Mouse (Mus musculus): ENCODE data around the gene Alkbh6.

Alkbh6 gene

DNA sequence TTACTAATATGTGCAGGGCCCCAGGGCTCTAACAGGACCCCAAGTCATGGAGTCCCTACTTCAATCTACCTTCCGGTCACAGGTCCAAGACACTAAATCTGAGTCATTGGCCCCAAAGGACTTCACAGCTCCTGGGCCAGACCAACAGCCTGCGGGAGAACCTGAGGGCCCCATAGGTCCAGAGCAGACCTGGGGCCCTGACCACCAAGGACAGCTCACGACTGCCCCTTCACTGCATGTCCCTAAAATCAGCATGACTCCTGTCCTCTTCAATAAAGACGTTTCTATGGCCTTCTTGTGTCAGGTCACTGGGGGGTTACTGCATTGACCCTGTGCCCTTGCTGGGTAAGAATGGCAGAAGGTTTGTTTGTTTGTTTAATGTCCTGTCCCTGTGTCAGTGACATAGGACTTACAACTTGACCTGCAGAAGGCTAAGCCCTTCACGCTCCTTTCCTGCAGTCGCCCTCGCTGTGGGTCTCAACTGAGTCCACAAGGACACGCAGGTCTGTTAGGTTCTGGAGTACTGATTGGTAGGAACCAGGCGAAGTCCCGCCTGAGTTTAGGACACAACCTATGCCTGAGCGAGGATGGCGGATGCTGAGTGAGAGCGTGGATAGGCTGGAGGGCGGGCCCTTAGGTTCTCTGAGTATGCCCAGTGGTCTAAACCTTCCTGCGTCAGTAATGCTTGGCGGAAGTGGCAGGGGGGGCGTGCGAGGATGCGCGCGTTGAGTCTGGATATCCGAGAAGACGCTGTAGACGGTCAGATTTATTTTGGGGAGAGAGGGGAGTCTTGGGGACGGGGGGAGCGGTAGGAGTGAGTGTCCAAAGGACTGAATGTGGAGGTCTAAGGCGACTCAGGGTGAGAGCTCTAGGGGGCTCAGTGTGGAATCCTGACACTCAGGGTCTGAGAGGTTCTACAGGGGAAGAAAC is at the start of gene Alkbh6:
Gene Alkbh6 (plus strand): TSS at position 642 of the 930 bp plus-strand sequence.
- peak; percentile 95 for DNase-seq (ENCODE audit: inconsistent ontology term)

DNA sequence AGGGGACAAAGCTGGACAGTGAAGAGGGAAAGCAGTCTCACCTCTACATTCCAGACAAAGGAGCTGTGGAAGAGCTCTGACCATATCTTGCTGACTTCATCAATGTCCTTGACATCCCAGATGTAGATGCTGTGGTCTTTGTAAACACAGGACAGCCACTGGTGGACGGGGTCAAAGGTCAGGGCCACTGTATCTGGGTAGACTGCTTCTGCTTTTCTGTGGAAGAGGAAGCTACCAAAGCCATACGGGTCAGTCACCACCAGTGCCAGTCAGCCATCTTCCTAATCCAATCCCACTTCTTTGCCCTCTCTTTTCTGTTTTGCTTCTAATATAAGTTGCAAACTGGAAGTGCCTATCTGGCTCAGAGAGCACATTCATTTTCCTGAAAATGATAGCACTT is 43.5 kb upstream of the Alkbh6 start:
- no peak for DNase-seq (ENCODE audit: inconsistent ontology term)

DNA sequence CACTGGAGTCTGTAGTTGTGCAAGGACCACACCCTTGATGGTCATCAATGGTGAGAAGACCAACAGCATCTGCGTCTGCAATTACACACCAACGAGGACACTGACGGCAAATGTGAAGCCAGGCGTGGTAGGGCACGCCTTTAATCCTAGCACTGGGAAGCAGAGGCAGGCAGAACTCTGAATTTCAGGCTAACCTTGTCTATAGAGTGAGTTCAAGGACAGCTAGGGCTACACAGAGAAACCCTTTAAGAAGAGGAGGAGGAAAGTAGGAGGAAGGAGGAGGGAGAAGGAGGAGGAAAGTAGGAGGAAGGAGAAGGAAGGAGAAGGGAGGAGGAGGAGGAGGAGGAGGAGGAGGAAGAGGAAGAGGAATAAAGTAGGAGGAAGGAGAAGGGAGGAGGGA is 43.0 kb upstream of the Alkbh6 start:
- no peak for DNase-seq (ENCODE audit: inconsistent ontology term)

DNA sequence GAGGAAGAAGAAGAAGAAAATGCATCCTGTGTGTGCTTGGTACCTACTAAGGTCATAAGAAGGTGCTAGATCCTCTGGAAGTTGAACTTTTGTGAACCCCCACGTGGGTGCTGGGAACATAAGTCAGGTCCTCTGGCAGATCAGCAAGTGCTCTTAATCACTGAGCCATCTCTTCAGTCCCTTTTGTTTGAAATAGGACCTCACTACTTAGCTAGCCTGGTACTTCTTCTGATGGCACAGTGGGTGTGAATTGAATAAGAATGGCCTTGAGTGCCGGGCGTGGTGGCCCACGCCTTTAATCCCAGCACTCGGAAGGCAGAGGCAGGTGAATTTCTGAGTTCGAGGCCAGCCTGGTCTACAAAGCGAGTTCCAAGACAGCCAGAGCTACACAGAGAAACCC is 42.6 kb upstream of the Alkbh6 start:
- no peak for DNase-seq (ENCODE audit: inconsistent ontology term)

DNA sequence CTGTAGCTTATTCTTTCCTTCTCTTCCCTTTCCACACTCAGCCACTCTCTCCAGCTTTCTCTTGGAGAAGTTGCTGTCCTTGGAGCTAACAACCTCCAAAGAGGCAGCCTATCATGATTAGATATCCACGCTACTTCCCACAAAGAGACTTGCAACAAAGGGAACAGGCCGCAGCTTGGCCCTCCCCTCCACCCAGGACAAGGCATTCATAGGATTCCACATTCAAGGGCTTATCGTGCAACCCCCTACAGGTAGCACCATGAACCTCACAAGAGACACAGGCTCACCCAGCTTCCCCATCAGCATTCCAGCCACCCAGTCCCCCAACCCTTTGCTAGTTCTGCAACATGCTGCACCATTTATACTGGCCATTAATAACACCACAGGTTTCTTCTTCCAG is 41.7 kb upstream of the Alkbh6 start:
- no peak for DNase-seq (ENCODE audit: inconsistent ontology term)

DNA sequence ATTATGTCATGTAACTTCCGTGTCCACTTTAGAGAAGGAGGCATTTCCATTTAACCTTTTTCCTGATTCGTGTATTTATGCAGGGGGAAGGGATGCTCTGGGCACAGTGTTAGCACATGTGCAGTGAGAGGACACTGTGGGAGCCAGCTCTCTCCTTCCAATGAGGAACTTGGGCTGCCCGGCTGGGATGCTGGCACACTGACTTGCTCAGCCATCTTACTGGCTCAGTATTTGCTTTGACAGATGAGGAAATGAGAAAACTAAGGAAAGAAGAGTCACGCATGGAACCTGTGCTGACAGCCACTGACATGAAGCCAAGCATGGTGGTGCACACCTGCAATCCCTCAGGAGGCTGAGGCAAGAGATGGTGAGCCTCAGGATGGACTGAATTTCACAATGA is 38.9 kb upstream of the Alkbh6 start:
- DNase-seq (ENCODE audit: inconsistent ontology term), result no peak

DNA sequence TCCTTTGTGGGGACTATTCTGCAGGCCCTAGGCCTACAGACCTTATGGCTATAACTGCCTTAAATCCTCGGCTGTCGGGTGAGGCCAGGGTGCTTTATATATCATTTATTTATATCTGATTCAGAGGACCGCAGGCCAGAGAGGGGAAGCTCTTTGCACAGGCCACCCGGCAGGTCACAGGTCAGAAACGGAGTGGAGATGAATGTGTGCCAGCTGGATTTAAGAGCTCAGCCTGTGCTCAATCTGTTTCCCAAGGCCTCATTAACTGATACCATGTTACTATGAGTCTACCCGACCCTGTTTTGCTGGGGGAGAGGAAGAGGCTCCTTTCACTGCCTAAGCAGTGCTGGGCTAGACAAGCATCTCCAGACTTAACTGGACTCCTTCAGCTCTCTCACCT is 34.1 kb upstream of the Alkbh6 start:
- DNase-seq (ENCODE audit: inconsistent ontology term), result no peak

DNA sequence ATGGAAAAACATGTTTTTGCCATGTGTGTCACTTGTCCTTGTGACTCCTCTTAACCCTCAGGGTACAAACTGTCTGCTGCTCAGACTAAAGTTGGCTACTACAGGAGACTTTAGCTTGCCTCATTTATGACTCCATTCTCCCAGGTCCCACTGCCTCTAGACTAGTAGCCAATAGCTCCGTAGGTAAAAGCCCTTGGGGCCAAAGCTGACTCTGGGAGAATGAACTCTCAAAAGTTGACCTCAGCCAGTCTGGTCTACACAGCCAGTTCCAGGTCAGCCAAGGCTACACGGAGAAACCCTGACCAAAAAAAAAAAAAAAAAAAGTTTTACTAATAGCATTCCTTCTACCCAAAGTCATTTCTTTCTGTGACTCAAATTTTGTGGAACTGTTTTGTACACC is 29.6 kb upstream of the Alkbh6 start:
- DNase-seq (ENCODE audit: inconsistent ontology term), result no peak

DNA sequence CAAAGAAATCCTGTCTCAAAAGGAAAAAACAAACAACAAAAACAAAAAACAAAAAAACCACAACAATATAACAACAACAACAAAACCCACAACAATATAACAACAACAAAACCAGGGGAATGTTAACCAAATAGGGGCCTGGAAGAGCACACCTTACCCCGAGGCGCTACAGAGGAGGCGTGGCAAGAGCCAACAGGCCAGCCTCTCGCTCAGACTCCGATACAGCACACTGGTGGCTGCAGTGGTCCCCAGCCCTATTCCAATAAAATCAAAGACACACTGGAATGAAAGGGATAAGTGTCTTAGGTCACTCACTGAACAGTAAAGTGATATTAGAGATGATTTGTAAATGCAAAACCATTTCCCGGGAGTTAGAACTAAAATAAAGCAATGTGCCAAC is 29.0 kb upstream of the Alkbh6 start:
- no peak for DNase-seq (ENCODE audit: inconsistent ontology term)

DNA sequence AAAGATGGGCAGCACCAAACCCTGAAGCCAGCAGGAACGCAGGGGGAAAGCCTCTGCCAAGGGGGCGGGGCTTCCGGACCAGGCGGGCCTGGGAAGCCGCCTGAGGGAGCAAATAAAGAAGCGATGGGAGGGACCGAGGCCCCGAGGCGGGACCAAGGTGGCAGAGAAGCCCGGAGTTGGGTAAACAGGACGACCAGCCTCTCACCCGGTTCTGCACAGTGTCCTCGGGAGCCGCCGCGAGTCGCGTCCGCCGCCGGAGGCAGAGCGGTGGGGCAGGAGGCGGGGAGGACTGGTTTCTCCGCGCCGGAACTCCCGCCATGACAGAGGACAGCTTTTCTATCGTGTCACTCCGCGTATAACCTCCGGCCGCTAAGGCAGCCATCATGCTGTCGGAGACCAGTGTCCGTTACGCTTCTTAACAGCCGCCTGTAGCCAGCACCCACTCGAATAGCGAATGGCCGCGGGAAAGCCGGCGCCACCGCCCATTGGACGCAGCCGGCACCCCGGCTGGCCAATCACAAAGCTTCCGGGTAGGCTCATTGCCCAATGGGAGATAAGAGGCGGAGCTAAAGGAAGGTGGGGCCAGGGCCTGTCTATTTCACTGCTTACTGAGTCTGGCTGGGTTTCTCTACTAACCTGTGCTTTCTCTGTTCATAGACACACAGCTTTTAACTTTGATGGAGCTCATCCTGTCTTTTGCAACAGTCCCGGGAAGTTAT is 28.4 kb upstream of the Alkbh6 start, which contains the start of the genes Thap8 and Wdr62:
Gene Thap8 (plus strand): TSS at position 144 of the 719 bp plus-strand sequence.
Gene Wdr62 (minus strand): TSS at position 469 of the 719 bp plus-strand sequence.
- DNase-seq (ENCODE audit: inconsistent ontology term), result peak; percentile 97

DNA sequence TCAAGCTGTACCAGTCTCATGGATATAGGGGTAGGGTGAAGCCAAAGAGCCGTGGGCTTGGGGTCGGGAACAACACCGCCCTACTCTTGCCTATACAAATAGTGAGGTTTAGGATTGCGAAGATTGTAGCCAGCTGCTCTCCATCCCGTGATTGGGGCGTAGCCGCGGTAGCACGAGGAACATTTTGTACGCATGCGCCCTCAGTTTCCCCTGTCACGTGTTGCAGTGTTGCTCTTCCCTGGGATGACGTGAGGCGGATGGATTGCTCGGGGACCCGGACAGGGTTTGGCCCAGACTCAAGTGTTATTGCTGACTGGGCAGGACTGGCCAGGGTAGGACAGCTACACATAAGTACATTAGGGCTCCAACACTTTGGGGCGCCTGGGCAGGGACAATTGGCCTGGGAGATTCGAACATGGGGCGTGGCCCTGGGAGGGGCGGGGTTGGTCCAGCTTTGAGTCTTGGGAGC is 27.8 kb upstream of the Alkbh6 start:
- DNase-seq (ENCODE audit: inconsistent ontology term), result peak; percentile 94

DNA sequence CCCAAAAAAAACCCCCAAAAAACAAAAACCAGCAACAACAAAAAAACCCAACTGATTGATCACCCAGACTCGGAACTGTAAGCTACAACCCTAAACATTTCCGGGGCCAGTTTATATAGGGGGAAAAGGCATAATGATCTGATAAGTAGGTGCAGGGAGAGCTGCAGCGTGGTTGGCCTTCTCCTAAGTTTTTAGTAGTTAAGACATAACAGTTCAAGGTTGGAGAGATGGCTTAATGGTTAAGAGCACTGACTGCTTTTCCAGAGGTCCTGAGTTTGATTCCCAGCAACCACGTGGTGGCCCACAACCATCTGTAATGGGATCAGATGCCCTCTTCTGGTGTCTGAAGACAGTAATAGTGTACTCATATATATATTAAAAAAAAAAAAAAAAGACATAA is 27.0 kb upstream of the Alkbh6 start:
- no peak for DNase-seq (ENCODE audit: inconsistent ontology term)

DNA sequence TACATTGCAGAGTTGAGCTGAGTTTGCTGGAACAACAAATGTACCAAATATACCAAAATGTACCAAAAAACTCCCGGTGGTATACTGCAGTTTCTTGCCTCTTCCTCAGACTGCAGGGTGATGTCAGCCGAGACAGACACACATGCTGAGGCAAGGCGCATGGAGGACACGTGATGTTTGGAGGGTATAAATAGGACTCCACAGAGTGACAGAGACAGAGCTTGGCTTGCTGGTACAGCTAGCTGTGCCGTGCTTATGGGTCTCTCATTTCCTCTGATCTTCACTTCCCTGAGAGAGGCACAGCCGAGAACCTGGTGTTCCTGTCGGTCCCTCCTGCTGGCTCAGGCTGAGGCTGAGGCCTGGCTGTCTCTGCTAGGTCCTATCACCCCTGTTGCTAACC is 25.8 kb upstream of the Alkbh6 start:
- no peak for DNase-seq (ENCODE audit: inconsistent ontology term)

DNA sequence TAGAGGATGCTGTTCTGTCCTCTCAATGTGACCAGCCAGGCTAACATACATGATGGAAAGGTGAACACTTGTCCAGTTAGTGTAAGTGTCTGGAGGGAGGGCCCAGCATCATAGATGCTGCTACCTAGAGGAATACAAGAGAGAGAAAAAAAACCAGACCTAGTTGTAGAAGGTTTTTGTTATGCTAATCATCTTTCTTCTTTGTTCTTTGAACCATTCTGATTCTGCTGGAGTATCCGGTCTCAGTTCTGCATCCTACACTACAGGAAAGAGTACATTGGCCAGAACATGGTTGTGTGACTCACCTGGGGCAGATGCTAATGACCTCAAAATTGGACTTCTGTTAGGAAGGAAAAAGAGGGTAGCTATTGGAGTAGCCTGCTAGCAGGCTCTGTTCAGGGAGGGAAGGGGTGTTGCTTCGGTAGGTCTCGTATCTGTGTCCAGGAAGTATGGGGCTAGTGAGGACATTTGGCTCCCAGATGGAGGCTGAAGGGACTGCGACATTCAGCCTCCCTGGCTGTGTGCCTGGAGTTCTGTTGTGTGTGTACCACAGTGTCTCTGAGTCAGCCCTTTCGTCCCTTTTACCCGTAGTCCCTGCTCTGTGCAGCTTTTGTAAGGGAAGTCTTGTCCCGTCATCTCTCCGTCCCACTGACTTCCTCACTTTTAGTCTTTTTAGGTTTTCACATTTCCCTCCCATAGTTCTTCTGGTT is 21.7 kb upstream of the Alkbh6 start:
- DNase-seq (ENCODE audit: inconsistent ontology term), result peak; percentile 52

DNA sequence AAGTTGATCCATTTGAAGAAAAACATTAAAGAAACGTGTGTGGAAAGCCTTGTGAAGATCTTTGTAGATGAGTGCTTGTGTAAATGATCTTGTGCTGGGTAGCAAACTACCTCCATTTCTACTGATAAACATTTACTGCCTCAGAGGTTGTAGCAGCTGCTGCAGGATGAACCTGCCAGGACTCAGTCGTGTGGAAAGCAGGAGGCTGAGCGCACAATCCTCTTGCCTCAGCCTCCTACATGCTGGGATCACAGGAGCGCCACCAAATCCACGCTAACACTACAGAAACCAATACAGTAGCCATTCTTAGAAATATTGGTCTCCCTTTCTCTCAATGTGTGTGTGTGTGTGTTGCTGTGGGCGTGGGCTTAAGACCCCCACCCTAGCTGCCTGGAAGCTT is 20.5 kb upstream of the Alkbh6 start:
- DNase-seq (ENCODE audit: inconsistent ontology term), result no peak

DNA sequence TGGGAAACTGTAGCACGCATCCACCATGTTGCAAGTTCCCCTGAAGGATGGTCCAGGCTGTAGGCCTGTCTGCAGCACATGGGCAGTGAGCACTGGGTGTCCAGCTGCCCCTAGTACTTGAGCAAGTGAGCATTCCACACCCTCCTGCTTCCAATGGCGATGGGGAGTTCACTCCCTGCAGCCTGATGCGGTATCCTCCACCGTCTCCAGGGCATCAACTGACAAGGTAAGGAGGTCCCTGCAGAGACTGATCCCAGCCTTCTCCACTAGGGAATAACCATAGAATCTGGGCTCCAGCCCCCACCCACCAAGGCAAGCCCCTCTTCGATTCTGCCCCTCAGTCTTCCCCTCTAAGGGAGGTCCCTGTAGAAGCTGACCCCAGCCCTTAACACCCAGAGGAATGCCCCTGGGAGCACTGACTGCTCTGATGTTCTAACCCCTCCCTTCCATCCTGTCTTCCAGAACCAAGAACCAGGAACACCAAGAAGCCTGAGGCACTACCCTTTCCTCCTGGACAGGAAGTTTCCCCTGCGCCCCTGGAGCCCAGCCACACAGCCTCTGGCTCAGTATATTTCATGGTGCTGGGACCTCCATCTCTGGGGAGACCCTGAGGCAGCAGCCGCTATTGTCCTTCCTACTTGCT is 19.3 kb upstream of the Alkbh6 start:
- no peak for DNase-seq (ENCODE audit: inconsistent ontology term)

DNA sequence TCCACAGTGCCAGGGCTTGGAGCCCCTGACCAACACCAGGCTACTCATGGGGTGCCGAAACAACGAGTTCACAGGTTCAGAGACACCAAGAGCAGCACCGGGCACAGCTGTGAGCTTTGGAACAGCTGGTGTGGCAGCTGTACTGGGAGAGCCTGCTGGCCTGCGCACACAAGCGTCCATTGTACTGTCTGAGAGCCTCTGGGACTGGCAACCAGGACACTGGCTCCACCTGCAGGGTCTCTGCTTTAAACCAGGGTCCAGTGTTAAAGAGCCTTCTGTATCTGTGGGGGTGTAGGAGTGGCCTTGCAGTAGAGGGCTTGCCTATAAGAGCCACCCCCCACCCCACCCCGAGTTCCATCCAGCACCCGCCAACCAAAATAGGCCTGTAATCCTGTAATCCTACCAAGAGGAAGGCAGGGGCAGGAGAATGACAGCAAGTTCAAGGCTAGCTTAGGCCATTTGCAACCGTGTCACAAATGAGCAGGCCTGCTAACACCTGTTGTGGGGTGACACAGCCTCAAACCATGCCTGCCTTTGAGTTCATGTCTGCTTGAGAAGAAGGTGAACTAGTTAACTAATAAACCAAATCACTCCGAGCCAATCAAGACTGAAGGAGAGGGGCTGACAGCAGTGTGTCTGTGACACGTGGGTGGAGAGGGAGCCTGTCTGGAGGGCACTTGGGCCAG is 18.7 kb upstream of the Alkbh6 start:
- DNase-seq (ENCODE audit: inconsistent ontology term), result no peak

DNA sequence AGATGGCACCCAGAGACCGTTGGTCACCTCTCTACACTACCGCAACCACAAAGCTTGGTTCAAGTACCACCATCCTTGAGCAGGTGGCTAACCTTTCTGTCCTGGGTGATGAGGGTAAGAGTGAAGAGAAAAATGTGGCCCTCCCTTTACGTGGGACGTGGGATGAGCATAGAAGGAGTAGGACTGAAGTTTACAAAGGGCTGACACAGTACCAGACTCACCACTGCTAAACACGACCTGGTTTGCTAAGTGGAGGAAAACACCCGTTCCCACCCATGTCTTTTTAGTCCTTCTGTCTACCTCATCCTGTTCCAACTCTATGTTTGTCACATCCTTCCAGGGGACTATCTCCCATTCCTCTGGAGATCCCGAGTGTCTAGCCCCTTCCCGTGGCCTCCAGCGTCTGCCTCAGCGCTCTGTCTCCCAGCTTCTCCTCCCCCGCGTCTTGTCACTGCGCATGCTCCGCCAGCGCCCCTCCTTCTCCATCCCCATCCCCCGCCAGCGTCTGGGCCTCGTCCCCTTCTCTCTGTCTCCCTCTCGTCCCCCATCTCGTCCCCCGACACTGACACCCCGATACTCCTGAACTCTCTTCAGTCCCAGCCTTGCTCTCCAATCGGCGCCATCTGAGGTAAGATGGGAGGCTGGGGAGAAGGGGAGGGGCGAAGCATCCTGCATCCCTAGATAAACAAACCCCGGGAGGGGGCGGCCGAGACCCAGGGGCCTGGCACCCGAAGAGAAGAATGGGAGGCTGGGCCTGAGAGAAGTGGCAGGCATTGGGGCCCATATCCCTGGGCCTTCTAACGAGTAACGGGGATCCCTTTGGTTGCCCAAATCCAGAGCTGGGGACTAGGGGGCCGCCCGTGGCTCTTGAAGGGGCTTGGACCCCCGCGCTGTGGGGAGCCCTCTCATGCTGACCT is 17.0 kb upstream of the Alkbh6 start, which contains the start of gene Clip3:
Gene Clip3 (plus strand): TSS at position 514 of the 917 bp plus-strand sequence.
- peak; percentile 88 for DNase-seq (ENCODE audit: inconsistent ontology term)

DNA sequence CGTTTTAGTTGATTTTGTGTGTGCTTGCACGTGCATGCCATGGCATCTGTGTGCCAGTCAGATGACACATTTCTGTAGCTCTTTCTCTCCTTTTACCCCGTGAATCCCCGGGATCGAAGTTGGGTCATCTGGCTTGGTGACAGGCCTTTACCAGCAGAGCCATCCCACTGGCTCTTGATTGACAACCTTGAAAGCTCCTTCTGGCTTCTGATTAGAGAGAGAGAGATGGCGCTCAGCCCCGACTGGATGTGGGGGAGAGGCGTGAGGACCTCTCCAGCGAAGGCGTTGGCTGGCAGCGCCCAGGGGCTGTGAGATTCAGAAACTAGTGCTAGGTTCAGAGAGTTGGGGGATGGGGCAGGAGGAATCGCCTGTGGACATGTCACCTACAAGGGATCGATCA is 14.7 kb upstream of the Alkbh6 start:
- DNase-seq (ENCODE audit: inconsistent ontology term), result peak; percentile 45

DNA sequence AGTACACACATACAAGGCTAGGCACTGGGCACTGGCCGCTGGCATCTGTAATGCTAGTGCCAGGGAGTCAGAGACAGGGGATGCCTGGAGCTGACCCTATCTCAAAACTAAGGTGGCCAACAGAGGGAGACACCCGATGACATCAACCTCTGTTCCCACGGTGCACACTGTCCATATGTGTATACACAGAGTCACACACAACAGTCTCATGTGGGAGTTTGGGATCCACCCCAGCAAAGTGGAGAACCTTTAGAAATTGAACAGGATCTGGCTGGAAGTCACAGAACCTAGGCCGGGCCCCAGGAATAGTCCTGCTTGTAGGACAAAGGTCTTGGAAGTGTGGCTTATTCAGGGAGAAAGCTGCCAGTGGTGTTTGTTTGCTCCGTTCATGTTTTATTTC is 14.2 kb upstream of the Alkbh6 start:
- DNase-seq (ENCODE audit: inconsistent ontology term), result no peak

All from Muller cell, postnatal 12 days (primary cell).